26 mouse cellular contexts compared by ENCODE assay signal in genomic region chr4:155708582-155708981, GRCm38 (mm10). TPM values are rescaled to one million over a fixed set of nuclear protein-coding genes. Genes with fewer than 3 reads are reported as not detected.
DNase-seq lines count a peak whose midpoint lies in the region; ATAC-seq and TF ChIP-seq lines count a peak whose summit lies in the region.
"Had no signal": no experiment of that assay in that cellular context is flagged by ENCODE, and none has a peak within 500 bp of the region (broad histone marks: within the 10 kb centered on the region; RNA-seq: fewer than 3 reads in every experiment).

No protein-coding gene starts in this region.

- H3K36me3 ChIP-seq in kidney, postnatal 0 days (ENCODE audit: insufficient read depth, low read length) = no peaks in the 10 kb centered on the region
- no peaks in the 10 kb centered on the region for H3K36me3 ChIP-seq in lung, embryonic 16.5 days (ENCODE audit: control insufficient read depth, insufficient read depth, low read length)
- H3K36me3 ChIP-seq in CH12.LX (replicated peaks in 1 of 2; ENCODE audit: control insufficient read depth in 1 of 2, insufficient read depth in 1 of 2, low read length in 1 of 2) = peaks cover 3 to 45% of the 10 kb centered on the region in 2 experiments
- H3K36me3 ChIP-seq in macrophage (ENCODE audit: inconsistent target) = no peaks in the 10 kb centered on the region
- H3K36me3 ChIP-seq: embryonic facial prominence, embryonic 15.5 days; heart, embryonic 15.5 days; stomach, embryonic 15.5 days had no signal

- DNase-seq in kidney, postnatal 0 days (ENCODE audit: low spot score) = no peak
- no peak for DNase-seq in kidney, adult 11 months
- no peak for DNase-seq in lung, postnatal 10 days
- DNase-seq in CH12.LX (ENCODE audit: extremely low read depth) = no peak
- no peak for DNase-seq in MN1 (ENCODE audit: low spot score)
- DNase-seq: adrenal gland, postnatal 36 days; cerebellum, adult 8-10 months; cerebellum, postnatal 25 days; gastrocnemius, postnatal 36 days; kidney, adult 2 months; kidney, postnatal 4 days; layer of hippocampus, adult 9-11 months; lung, postnatal 36 days; midbrain, embryonic 14.5 days; thymus, postnatal 25 days had no signal

- 0 out of 2 replicates have a peak, but pooled peaks cover 5% of the 10 kb centered on the region for H3K4me1 ChIP-seq in kidney, postnatal 0 days (replicated peaks; ENCODE audit: insufficient read depth, low read length)
- H3K4me1 ChIP-seq in lung, embryonic 16.5 days (replicated peaks; ENCODE audit: control insufficient read depth, insufficient read depth, low read length) = peaks cover 16% of the 10 kb centered on the region
- peaks cover 10 to 52% of the 10 kb centered on the region in 2 experiments; a peak in 3 of 4 replicates for H3K4me1 ChIP-seq in CH12.LX (ENCODE audit: control insufficient read depth in 1 of 2, insufficient read depth in 2 of 2)

- H3K79me2 ChIP-seq in CH12.LX (replicated peaks; ENCODE audit: control insufficient read depth, extremely low read depth, insufficient read depth, poor library complexity, severe bottlenecking) = peaks cover 75% of the 10 kb centered on the region
- peaks cover 85% of the 10 kb centered on the region for H3K79me2 ChIP-seq in macrophage (ENCODE audit: inconsistent target)

- no peak overlapping the region for H3K9ac ChIP-seq in kidney, postnatal 0 days (ENCODE audit: low read depth, low read length)
- no peak overlapping the region for H3K9ac ChIP-seq in lung, embryonic 16.5 days (ENCODE audit: low read length)
- H3K9ac ChIP-seq in CH12.LX (ENCODE audit: insufficient read depth, low read depth) = no peak overlapping the region
- H3K9ac ChIP-seq: embryonic facial prominence, embryonic 15.5 days; heart, embryonic 15.5 days; limb, embryonic 12.5 days; liver, embryonic 15.5 days; stomach, embryonic 15.5 days had no signal

- ATAC-seq in kidney, postnatal 0 days (replicated peaks; ENCODE audit: low FRiP score, low read depth) = no peak
- no peak for ATAC-seq in lung, embryonic 16.5 days (ENCODE audit: low read depth)
- ATAC-seq: forebrain, embryonic 14.5 days; hindbrain, embryonic 16.5 days had no signal

- WGBS in kidney, postnatal 0 days = 73% methylated on average over 2 of the region's 2 CpGs
- 65% methylated on average over 2 of the region's 2 CpGs for WGBS in lung, embryonic 16.5 days
- 63% methylated on average over 2 of the region's 2 CpGs for WGBS in macrophage (ENCODE audit: missing documents)

- TF ChIP-seq CTCF in kidney, postnatal 0 days (IDR thresholded peaks at IDR 0.05; ENCODE audit: low read depth) = no peak
- TF ChIP-seq CTCF in CH12.LX (conservative IDR thresholded peaks at IDR 0.05 in 1 of 2, IDR thresholded peaks at IDR 0.05 in 1 of 2; ENCODE audit: low read depth in 2 of 2, low read length in 2 of 2) = no peak

- no peak for TF ChIP-seq POLR2A in CH12.LX (IDR thresholded peaks at IDR 0.05; ENCODE audit: low read depth, low read length)

- TF ChIP-seq EP300 in CH12.LX (IDR thresholded peaks at IDR 0.05; ENCODE audit: low read length) = no peak

- no peak overlapping the region for H3K4me2 ChIP-seq in kidney, postnatal 0 days (ENCODE audit: low read length)
- no peak overlapping the region for H3K4me2 ChIP-seq in lung, embryonic 16.5 days (ENCODE audit: low read depth, low read length)
- H3K4me2 ChIP-seq in CH12.LX (ENCODE audit: insufficient read depth, low read depth, poor library complexity, severe bottlenecking) = peak overlapping the region; percentile 67
- H3K4me2 ChIP-seq: embryonic facial prominence, embryonic 15.5 days; heart, embryonic 15.5 days; limb, embryonic 12.5 days; liver, embryonic 15.5 days; stomach, embryonic 15.5 days had no signal

- no peaks in the 10 kb centered on the region for H3K9me3 ChIP-seq in kidney, postnatal 0 days (replicated peaks; ENCODE audit: low read length)
- no peaks in the 10 kb centered on the region for H3K9me3 ChIP-seq in lung, embryonic 16.5 days (ENCODE audit: control insufficient read depth, low read length)
- H3K9me3 ChIP-seq in CH12.LX (replicated peaks; ENCODE audit: low read length) = no peaks in the 10 kb centered on the region
- H3K9me3 ChIP-seq: embryonic facial prominence, embryonic 10.5 days; embryonic facial prominence, embryonic 15.5 days; G1E; heart, embryonic 15.5 days; limb, embryonic 12.5 days; liver, embryonic 15.5 days; stomach, embryonic 15.5 days had no signal

- H3K27me3 ChIP-seq in kidney, postnatal 0 days (ENCODE audit: insufficient read depth, low read length) = no peaks in the 10 kb centered on the region
- no peaks in the 10 kb centered on the region for H3K27me3 ChIP-seq in lung, embryonic 16.5 days (ENCODE audit: control insufficient read depth, insufficient read depth, low read depth, low read length)
- no peaks in the 10 kb centered on the region for H3K27me3 ChIP-seq in CH12.LX (replicated peaks)
- H3K27me3 ChIP-seq: embryonic facial prominence, embryonic 15.5 days; heart, embryonic 15.5 days; limb, embryonic 12.5 days; liver, embryonic 15.5 days; stomach, embryonic 15.5 days had no signal

- dilution Hi-C loops in CH12.LX (cut with MboI; ENCODE audit: extremely low pct_ligation_motif_present, extremely low pct_unique_long_range_greater_than_20kb, low sequenced_read_pairs) = no loop called here

- TF ChIP-seq RAD21 in CH12.LX (IDR thresholded peaks at IDR 0.05; ENCODE audit: low read depth, low read length) = no peak

- 0 out of 2 replicates have a peak overlapping the region, but pooled peaks have one; percentile 13 for H3K27ac ChIP-seq in kidney, postnatal 0 days
- H3K27ac ChIP-seq in lung, embryonic 16.5 days (ENCODE audit: low read length) = peak overlapping the region; percentile 43
- H3K27ac ChIP-seq in CH12.LX (ENCODE audit: insufficient read depth, low read depth) (no peak overlapping the region), macrophage (peak overlapping the region; percentile 76)
- H3K27ac ChIP-seq: embryonic facial prominence, embryonic 10.5 days; embryonic facial prominence, embryonic 15.5 days; heart, embryonic 15.5 days; limb, embryonic 12.5 days; stomach, embryonic 15.5 days had no signal

- no peak overlapping the region for H3K4me3 ChIP-seq in kidney, postnatal 0 days (replicated peaks; ENCODE audit: low read depth, low read length)
- H3K4me3 ChIP-seq in lung, embryonic 16.5 days (ENCODE audit: low read length) = no peak overlapping the region
- H3K4me3 ChIP-seq in CH12.LX (replicated peaks in 1 of 3; ENCODE audit: low read depth in 2 of 3, low read length in 2 of 3, poor library complexity in 1 of 3) (no peak overlapping the region), macrophage (ENCODE audit: inconsistent target) (no peak overlapping the region)
- H3K4me3 ChIP-seq: embryonic facial prominence, embryonic 10.5 days; embryonic facial prominence, embryonic 15.5 days; heart, embryonic 15.5 days; limb, embryonic 12.5 days; liver, embryonic 15.5 days; stomach, embryonic 15.5 days had no signal

- in situ Hi-C loops in CH12.LX (cut with MboI; ENCODE audit: low pct_ligation_motif_present, low pct_unique_long_range_greater_than_20kb, low sequenced_read_pairs) = no loop called here

RNA-seq across cellular contexts. Expression of gene Ssu72, which starts 4.0 kb away (rescaled TPM):
- 151 and 159 TPM in 2 replicates for polyA plus RNA-seq in kidney, postnatal 0 days (2015; fragmentation: Nextera tagmentation; extraction: Ambion mirVana)
- 139 and 148 TPM in 2 replicates for polyA plus RNA-seq in lung, embryonic 16.5 days (2015; fragmentation: Nextera tagmentation; extraction: Ambion mirVana)
- total RNA-seq in CH12.LX (2012; rRNA removed) (169 and 172 TPM in 2 replicates), CH12.LX (2014; rRNA removed) (245 TPM in 2 replicates)
- polyA plus RNA-seq in CH12.LX (2012; ENCODE audit: insufficient read length, low read depth) (140 and 160 TPM in 2 replicates), macrophage (2018) (125 to 264 TPM (median 166 TPM) in 3 replicates)
- 100 to 1,000 TPM in 20 of 26 experiments, 10 to 100 TPM in 6; 52.4 to 177 (median 111) TPM for total RNA-seq in macrophage (2018; cell fraction: chromatin; rRNA removed)
- total RNA-seq in macrophage (2018; cell fraction: cytosol; rRNA removed) = 100 to 1,000 TPM; 110 to 201 (median 135) TPM
- total RNA-seq in macrophage (2018; cell fraction: nucleus; rRNA removed) = 100 to 1,000 TPM in 14 of 26 experiments, 10 to 100 TPM in 12; 78.9 to 193 (median 101) TPM

RNA-seq across cellular contexts. Expression of gene Fndc10, which starts 14.4 kb away (rescaled TPM):
- polyA plus RNA-seq in kidney, postnatal 0 days (2015; fragmentation: Nextera tagmentation; extraction: Ambion mirVana) = 9.1 and 12.1 TPM in 2 replicates
- polyA plus RNA-seq in lung, embryonic 16.5 days (2015; fragmentation: Nextera tagmentation; extraction: Ambion mirVana) = 1.3 and 1.4 TPM in 2 replicates
- total RNA-seq in CH12.LX (2012; rRNA removed) (2.4 and 3.2 TPM in 2 replicates), CH12.LX (2014; rRNA removed) (0.96 and 1.7 TPM in 2 replicates)
- polyA plus RNA-seq in CH12.LX (2012; ENCODE audit: insufficient read length, low read depth) (1.3 and 1.4 TPM in 2 replicates), macrophage (2018) (1.1 to 1.9 TPM (median 1.4 TPM) in 3 replicates)
- total RNA-seq in macrophage (2018; cell fraction: chromatin; rRNA removed) = 1 to 10 TPM in 3 of 26 experiments, under 1 TPM in 5, not detected in 18; 0.25 to 2.6 (median 0.71) TPM
- 1 to 10 TPM in 13 of 26 experiments, under 1 TPM in 13; 0.15 to 2.9 (median 0.80) TPM for total RNA-seq in macrophage (2018; cell fraction: cytosol; rRNA removed)
- 1 to 10 TPM in 4 of 26 experiments, under 1 TPM in 12, not detected in 10; 0.20 to 5.8 (median 0.64) TPM for total RNA-seq in macrophage (2018; cell fraction: nucleus; rRNA removed)
- polyA plus RNA-seq: G1E had no signal

RNA-seq across cellular contexts. Expression of gene Tmem240, which starts 26.0 kb away (rescaled TPM):
- 0.47 and 0.68 TPM in 2 replicates for polyA plus RNA-seq in kidney, postnatal 0 days (2015; fragmentation: Nextera tagmentation; extraction: Ambion mirVana)
- 0.15 and 0.29 TPM in 2 replicates for polyA plus RNA-seq in lung, embryonic 16.5 days (2015; fragmentation: Nextera tagmentation; extraction: Ambion mirVana)
- total RNA-seq in CH12.LX (2012; rRNA removed) (0.34 and 0.38 TPM in 2 replicates), CH12.LX (2014; rRNA removed) (not detected in 2 replicates)
- polyA plus RNA-seq in CH12.LX (2012; ENCODE audit: insufficient read length, low read depth) (0.11 and 0.14 TPM in 2 replicates), macrophage (2018) (0.10 to 1.0 TPM (median 0.32 TPM) in 3 replicates)
- total RNA-seq in macrophage (2018; cell fraction: chromatin; rRNA removed) = 1 to 10 TPM in 14 of 26 experiments, under 1 TPM in 12; 0.14 to 4.9 (median 1.1) TPM
- under 1 TPM in 25 of 26 experiments, not detected in 1; 0.07 to 0.66 (median 0.26) TPM for total RNA-seq in macrophage (2018; cell fraction: cytosol; rRNA removed)
- total RNA-seq in macrophage (2018; cell fraction: nucleus; rRNA removed) = 1 to 10 TPM in 11 of 26 experiments, under 1 TPM in 15; 0.25 to 4.8 (median 0.87) TPM

RNA-seq across cellular contexts. Expression of gene Mib2, which starts 39.6 kb away (rescaled TPM):
- 19.6 and 21.0 TPM in 2 replicates for polyA plus RNA-seq in kidney, postnatal 0 days (2015; fragmentation: Nextera tagmentation; extraction: Ambion mirVana)
- 27.8 and 31.9 TPM in 2 replicates for polyA plus RNA-seq in lung, embryonic 16.5 days (2015; fragmentation: Nextera tagmentation; extraction: Ambion mirVana)
- total RNA-seq in CH12.LX (2012; rRNA removed) = 24.8 and 66.5 TPM in 2 replicates
- 17.6 and 19.0 TPM in 2 replicates for total RNA-seq in CH12.LX (2014; rRNA removed)
- polyA plus RNA-seq in CH12.LX (2012; ENCODE audit: insufficient read length, low read depth) = 23.6 and 25.5 TPM in 2 replicates
- 100 to 1,000 TPM in 16 of 26 experiments, 10 to 100 TPM in 10; 23.9 to 249 (median 112) TPM for total RNA-seq in macrophage (2018; cell fraction: chromatin; rRNA removed)
- total RNA-seq in macrophage (2018; cell fraction: cytosol; rRNA removed) = 10 to 100 TPM; 13.1 to 32.3 (median 20.1) TPM
- 100 to 1,000 TPM in 1 of 26 experiments, 10 to 100 TPM in 25; 16.6 to 112 (median 58.6) TPM for total RNA-seq in macrophage (2018; cell fraction: nucleus; rRNA removed)
- 9.5 to 29.7 TPM (median 12.3 TPM) in 3 replicates for polyA plus RNA-seq in macrophage (2018)

RNA-seq across cellular contexts. Expression of gene Atad3a, which starts 52.3 kb away (rescaled TPM):
- polyA plus RNA-seq in kidney, postnatal 0 days (2015; fragmentation: Nextera tagmentation; extraction: Ambion mirVana) = 92.1 and 92.2 TPM in 2 replicates
- 68.4 and 73.3 TPM in 2 replicates for polyA plus RNA-seq in lung, embryonic 16.5 days (2015; fragmentation: Nextera tagmentation; extraction: Ambion mirVana)
- total RNA-seq in CH12.LX (2012; rRNA removed) (154 and 175 TPM in 2 replicates), CH12.LX (2014; rRNA removed) (133 and 135 TPM in 2 replicates)
- polyA plus RNA-seq in CH12.LX (2012; ENCODE audit: insufficient read length, low read depth) (182 and 216 TPM in 2 replicates), macrophage (2018) (11.3 to 32.7 TPM (median 12.1 TPM) in 3 replicates)
- 100 to 1,000 TPM in 3 of 26 experiments, 10 to 100 TPM in 23; 15.5 to 134 (median 57.2) TPM for total RNA-seq in macrophage (2018; cell fraction: chromatin; rRNA removed)
- 10 to 100 TPM in 19 of 26 experiments, 1 to 10 TPM in 7; 7.1 to 15.2 (median 11.9) TPM for total RNA-seq in macrophage (2018; cell fraction: cytosol; rRNA removed)
- 10 to 100 TPM in 25 of 26 experiments, 1 to 10 TPM in 1; 8.5 to 86.6 (median 23.1) TPM for total RNA-seq in macrophage (2018; cell fraction: nucleus; rRNA removed)
